Mouse (Mus musculus): Measurements from ENCODE around the gene Rabif.
"Not testable (repeated sequence)": the region's sequence is repeated elsewhere in the genome, so short reads cannot be mapped to it uniquely, and the experiment has no call there.

Rabif gene

DNA sequence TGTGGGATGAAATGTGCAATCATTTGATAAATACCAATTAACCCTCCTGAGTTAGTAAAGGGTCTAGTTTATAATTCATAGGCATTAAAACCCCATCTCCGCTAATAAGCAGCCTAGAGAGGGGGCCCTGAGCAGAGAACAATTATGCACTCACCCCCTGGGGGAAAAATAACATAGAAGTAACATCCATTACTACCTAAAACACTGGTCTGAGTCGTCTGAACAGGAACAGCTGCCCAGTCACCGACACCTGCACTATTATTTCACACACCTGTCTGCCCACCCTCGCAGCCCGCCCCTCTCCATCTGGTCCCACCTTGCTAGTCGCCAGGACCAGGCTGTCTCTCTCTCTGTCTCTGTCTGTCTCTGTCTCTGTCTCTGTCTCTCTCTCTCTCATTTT is 18.1 kb downstream of the Rabif start:
- DNase-seq (ENCODE audit: low read depth, low spot score), result no peak

DNA sequence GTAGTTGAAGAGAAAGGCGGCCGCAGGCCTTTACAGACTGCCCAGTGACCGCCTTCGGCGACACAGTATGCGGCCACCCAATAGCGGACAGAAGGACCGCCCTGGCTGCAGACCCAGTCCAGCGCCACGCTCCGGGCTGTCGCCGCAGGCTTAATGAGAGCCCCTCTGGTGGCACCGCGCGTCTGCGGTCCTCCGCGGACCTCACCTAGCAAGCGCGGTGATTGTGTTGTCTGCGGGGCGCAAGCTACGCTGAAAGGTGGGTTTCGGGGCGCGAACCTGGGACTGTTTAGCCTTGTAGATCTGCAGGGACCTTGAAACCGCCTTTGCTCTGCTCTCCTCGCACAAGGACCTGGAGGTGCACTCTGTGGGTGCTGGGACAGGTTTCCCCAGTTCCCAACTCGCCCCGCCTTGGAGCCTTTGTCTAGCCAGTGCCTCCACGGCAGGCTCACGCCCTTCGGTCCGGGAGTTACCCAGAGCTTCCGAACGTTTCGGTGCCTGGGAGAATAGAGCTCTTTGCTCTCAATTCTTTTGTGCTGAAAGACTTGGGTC is 18.9 kb downstream of the Rabif start:
- DNase-seq (ENCODE audit: low read depth, low spot score), result no peak

DNA sequence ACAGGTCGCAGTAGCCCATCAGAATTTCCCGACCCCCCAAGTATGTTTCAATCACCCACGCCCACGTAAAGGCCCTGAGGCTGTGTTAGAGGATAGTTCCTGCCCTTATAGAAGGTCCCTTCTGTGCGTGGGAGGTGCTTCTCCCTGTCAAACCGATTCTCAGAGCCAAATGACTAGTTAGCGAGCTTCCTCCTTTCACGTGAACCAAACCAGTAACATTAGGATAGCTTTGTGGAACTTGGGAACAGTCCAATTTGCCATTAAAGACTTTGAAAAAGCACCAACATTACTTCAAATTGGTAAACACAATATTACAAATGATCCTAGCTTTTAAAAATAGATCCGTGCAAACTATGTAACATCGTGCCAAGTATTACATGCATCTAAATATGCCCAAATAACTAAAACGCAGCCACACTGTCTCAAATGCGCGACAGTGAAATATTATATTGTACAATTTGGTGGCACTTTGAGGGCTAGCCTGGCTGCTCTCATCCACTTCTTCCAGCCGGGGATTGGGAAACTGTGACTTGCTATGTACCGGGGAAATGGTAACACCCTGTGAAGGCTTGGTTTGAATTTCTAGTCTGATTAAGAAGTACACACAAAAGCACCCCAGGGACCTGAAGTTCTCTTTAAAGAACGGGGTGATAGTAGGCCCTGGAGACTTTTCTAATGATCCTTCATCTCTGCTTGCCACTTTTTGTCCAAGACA is 19.6 kb downstream of the Rabif start:
- no peak for DNase-seq (ENCODE audit: low read depth, low spot score)

GRCm38 (mm10) chr1:134515891-134516290 is 21.4 kb downstream of the Rabif start:
- DNase-seq (ENCODE audit: low read depth, low spot score), result no peak

DNA sequence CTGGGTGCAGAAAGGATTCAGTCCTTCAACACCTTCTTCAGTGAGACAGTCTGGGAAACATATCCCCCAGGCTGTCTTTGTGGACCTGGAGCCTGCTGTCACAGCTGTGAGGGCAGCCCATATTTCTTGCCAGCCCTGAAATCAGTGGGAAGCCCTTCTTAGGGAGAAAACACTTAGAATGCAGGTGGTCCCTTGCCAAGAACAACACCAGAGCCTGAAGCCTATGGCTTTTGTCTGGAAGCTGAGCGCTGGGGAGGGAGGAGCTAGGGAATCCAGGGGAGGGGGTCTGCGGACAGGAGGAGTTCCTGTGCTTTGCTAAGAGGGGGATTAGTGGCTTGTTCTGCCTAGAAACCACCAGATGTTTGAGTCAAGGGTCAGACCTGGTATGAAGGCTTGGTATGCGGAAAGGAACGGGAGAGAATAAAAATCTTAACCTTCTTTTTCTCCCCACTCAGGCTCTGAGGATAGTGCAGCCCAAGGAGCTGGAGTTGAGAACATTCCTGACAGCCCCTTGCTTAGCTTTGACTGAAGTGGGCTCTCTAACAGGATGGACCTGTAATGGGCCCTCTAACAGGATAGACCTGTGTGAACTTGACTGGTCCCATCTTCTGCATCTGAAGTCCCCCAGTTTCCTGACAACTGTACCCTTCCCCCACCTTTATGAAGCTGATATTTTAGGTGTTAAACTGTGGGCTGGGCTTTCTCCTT is 22.2 kb downstream of the Rabif start:
- DNase-seq (ENCODE audit: low read depth, low spot score), result peak; percentile 72

- DNase-seq (ENCODE audit: low read depth, low spot score), result not testable (repeated sequence)
Observed at GRCm38 (mm10) chr1:134517841-134518240, 23.4 kb downstream of the Rabif start.

DNA sequence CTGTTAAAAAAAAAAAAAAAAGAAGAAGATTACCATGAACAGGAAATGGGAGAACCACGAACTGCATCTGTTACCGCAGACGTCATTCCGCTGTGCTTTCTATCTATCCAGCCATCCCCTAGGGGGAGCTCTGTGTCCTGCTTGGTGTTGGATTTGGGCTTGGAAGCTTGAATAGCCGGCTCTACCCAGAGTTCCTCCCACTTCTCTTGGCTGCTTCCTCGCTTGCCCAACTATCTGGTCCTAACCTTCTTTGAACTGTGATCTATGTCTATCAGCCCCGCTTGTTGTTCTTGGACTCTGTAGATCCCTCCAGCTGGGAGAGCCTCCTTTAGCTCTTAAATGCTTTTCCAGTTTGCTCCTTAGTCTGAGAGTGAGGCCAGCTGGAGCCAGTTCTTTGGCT is 24.2 kb downstream of the Rabif start:
- peak; percentile 78 for DNase-seq (ENCODE audit: low read depth, low spot score)

- DNase-seq (ENCODE audit: low read depth, low spot score), result not testable (repeated sequence)
Observed at GRCm38 (mm10) chr1:134519201-134519600, 24.8 kb downstream of the Rabif start.

GRCm38 (mm10) chr1:134520001-134520721 is 25.7 kb downstream of the Rabif start:
- DNase-seq (ENCODE audit: low read depth, low spot score), result no peak

GRCm38 (mm10) chr1:134521163-134521562 is 26.7 kb downstream of the Rabif start:
- DNase-seq (ENCODE audit: low read depth, low spot score), result no peak

DNA sequence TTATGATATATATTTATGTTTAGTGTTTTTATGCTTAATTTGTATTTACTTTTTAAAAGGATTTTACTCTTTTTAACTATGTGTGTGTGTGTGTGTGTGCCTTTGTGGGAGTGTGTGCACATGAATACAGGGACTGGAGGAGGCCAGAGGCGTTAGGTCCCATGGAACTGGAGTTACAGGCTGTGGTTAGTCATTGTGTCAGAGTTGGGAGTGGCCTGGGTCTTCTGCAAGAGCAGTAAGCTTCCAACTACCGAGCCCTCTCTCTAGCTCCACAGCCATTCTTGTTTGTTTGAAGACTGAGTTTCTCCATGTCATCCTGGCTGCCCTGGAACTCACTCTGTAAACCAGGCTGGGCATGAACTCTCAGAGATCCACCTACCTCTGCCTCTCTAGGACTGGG is 27.9 kb downstream of the Rabif start:
- DNase-seq (ENCODE audit: low read depth, low spot score), result no peak

- no peak for DNase-seq (ENCODE audit: low read depth, low spot score)
Observed at GRCm38 (mm10) chr1:134524424-134524823, 30.0 kb downstream of the Rabif start.

- no peak for DNase-seq (ENCODE audit: low read depth, low spot score)
Observed at GRCm38 (mm10) chr1:134525015-134525414, 30.6 kb downstream of the Rabif start.

DNA sequence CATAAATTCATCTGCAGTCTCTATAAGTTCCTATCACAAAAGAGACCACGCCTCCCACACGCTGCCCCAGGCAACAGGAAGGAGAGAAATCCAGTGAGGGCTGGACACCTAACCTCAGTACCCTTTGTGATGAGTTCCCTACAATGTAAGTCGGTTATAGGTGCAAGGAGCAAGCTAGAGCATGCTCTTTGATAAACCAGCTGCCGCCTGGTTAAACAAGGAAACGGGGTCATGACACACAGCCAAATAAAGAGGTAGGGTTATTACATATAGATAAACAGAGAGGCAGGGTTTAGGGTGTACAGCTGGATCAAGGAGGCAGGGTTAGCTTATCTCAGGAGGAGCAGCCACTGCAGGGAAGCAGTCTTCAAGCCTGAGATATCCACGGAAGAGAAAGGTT is 32.3 kb downstream of the Rabif start:
- no peak for DNase-seq (ENCODE audit: low read depth, low spot score)

- DNase-seq (ENCODE audit: low read depth, low spot score), result no peak
Observed at GRCm38 (mm10) chr1:134530618-134531017, 36.2 kb downstream of the Rabif start.

GRCm38 (mm10) chr1:134533710-134534109 is 39.3 kb downstream of the Rabif start:
- not testable (repeated sequence) for DNase-seq (ENCODE audit: low read depth, low spot score)

GRCm38 (mm10) chr1:134535054-134535453 is 40.6 kb downstream of the Rabif start:
- no peak for DNase-seq (ENCODE audit: low read depth, low spot score)

GRCm38 (mm10) chr1:134535513-134535912 is 41.1 kb downstream of the Rabif start:
- no peak for DNase-seq (ENCODE audit: low read depth, low spot score)

DNA sequence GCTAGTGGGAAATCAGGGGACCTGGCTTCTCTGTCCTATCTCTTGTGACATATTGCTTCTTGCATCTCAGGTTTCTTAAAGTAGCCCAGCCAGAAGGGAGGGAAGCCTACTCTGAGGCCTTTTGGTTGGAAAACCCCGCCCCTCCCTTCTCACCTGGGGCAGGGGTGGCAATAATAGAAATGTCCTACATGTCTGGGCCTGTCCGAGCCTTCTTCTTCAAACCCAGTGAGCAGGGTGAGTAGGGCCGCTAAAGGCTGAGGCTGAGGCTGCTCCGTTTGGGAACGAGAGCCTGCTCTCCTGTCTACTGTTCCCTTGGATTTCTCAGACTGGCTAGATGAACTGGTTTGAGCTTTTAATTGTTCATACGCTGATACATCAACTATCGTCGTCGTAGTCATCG is 46.2 kb downstream of the Rabif start:
- DNase-seq (ENCODE audit: low read depth, low spot score), result no peak

DNA sequence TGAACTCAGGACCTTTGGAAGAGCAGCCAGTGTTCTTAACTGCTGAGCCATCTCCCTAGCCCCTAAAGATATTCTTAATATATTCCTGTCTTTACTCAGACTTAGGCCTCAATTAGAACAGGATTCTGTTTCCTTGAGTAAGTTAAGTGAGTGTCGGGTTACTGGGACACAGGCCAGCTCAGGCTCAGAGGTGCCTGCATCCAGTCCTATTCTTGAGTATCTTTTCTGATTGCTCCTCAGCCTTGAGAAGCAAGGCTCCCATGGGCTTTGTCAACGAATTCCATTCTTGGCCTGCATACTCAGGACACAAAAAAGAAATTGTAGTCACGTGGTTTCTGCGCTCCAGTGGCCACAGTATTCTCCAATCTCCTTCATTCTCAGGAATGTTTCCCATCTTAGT is 53.8 kb downstream of the Rabif start:
- no peak for DNase-seq (ENCODE audit: low read depth, low spot score)

DNA sequence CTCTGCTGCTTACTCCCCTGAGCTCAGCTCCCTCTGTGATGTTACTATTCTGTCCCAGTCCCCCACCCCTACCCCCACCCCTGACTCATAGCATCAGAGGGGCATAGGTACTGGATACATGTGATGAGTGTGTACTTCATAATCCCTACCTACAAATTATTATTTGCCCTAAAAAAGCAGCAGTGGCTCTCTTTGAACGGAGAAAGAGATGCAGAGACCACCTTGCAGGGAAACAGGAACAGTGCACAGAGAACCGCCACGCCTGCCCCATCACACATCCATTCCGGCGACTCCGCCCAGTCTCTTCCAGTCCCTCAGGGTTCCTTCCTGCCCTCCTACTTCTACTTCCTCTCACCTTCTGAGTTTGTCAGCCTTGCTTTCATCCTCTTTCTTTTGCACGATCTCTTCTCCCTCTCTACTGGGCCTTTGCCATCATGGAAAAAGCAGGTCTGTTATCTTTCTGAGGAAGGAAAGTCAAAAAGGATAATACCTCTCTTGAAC is 55.2 kb downstream of the Rabif start, which contains the start of gene Mgat4e:
TSS of gene Mgat4e (minus strand) at position 51 of the 501 bp plus-strand sequence.
- no peak for DNase-seq (ENCODE audit: low read depth, low spot score)

DNA sequence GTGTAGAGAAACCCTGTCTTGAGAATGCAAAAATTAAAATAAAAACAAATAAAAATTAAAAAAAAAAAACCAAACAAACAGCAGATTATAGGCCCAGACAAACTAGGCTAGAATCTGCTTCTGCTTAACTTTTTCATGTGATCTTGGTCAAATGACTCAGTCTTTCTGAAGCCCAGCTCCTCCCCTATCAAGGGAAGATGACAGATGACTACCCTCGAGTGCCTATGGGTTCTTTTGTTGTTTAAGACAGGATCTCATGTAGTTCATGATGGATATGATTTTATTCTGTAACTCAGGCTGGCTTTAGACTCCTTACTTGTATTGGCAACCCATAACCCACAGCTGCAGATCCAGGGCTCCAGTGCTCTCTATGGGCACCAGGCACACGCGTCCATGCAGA is 57.4 kb downstream of the Rabif start:
- DNase-seq (ENCODE audit: low read depth, low spot score), result no peak
